Mouse (Mus musculus) hindbrain, embryonic 13.5 days (tissue): Measurements from ENCODE around the gene Rock2. TPM values are rescaled to one million over a fixed set of nuclear protein-coding genes. Genes with fewer than 3 reads are reported as not detected.

Experiments
- ATAC-seq: fragments of 200-750 bp; cut with Nextera tagmentation; 2 replicates; pipeline ENCODE4 v1.8.0; 2017; ENCODE audit warnings: moderate TSS enrichment; ENCODE audit not compliant: low FRiP score
- H3K27ac ChIP-seq: fragments of 300-500 bp; sonication (generic); 2 replicates; pipeline ENCODE4 v1.5.1; 2015; ENCODE audit warnings: inconsistent platforms, mild to moderate bottlenecking, moderate library complexity
- H3K27me3 ChIP-seq: fragments of 300-500 bp; sonication (generic); 2 replicates; pipeline ENCODE4 v1.6.1; 2015; ENCODE audit warnings: mild to moderate bottlenecking, inconsistent platforms
- H3K36me3 ChIP-seq: fragments of 300-500 bp; sonication (generic); 2 replicates; pipeline ENCODE4 v1.6.1; 2015; ENCODE audit warnings: mild to moderate bottlenecking, inconsistent platforms
- H3K4me1 ChIP-seq: fragments of 300-500 bp; sonication (generic); replicated peaks from 2 replicates; pipeline ENCODE4 v1.6.1; 2015; ENCODE audit warnings: inconsistent platforms
- H3K4me2 ChIP-seq: fragments of 300-500 bp; sonication (generic); 2 replicates; pipeline ENCODE4 v1.6.1; 2015; ENCODE audit warnings: inconsistent platforms, mild to moderate bottlenecking, moderate library complexity
- H3K4me3 ChIP-seq: fragments of 300-500 bp; sonication (generic); 2 replicates; pipeline ENCODE4 v1.5.1; 2015; ENCODE audit warnings: mild to moderate bottlenecking, inconsistent platforms
- H3K9ac ChIP-seq: fragments of 300-500 bp; sonication (generic); 2 replicates; pipeline ENCODE4 v1.6.1; 2015; ENCODE audit warnings: mild to moderate bottlenecking, inconsistent platforms
- H3K9me3 ChIP-seq: fragments of 300-500 bp; sonication (generic); 2 replicates; pipeline ENCODE4 v1.6.1; 2016; ENCODE audit warnings: inconsistent platforms
- WGBS: fragments of 180-500 bp; shearing (Covaris S2); methylation state at CpG from one replicate; pipeline ENCODE4 v1.1.7; 2015; 5-methylcytosine and 5-hydroxymethylcytosine counted together
- polyA plus RNA-seq: library from polyadenylated mRNA; unstranded; fragments of >200 nt; fragmentation: Nextera tagmentation; extraction: Ambion mirVana; gene quantifications from 2 replicates; pipeline ENCODE4 v1.2.1, GENCODE M21; 2015

Gene Rock2
- 15.1 and 15.5 TPM in 2 replicates for polyA plus RNA-seq

- ATAC-seq, result peak; percentile 94
- under 1% methylated on average over 96 of the region's 130 CpGs for WGBS
- peak within 1 kb of the TSS; percentile 96 for H3K27ac ChIP-seq
Measured at GRCm38 (mm10) chr12:16894396-16895220, at the start of gene Rock2. Rock2 (plus strand) TSS chr12:16894895.

GRCm38 (mm10) chr12:16847204-16847792, 47.4 kb upstream of the Rock2 start:
- Histone ChIP-seq H3K9me3 (no peaks in the 10 kb centered on the region), H3K36me3 (no peaks in the 10 kb centered on the region), H3K4me3 (no peak overlapping the region), H3K4me1 (no peaks in the 10 kb centered on the region), H3K9ac (no peak overlapping the region), H3K4me2 (no peak overlapping the region), H3K27ac (no peak overlapping the region), H3K27me3 (no peaks in the 10 kb centered on the region)
- ATAC-seq, result no peak
- WGBS, result 83% methylated on average over 4 of the region's 4 CpGs

More at GRCm38 (mm10) chr12:16894396-16895220, at the start of gene Rock2:
- Histone ChIP-seq H3K4me1 (peaks cover 28% of the 10 kb centered on the region), H3K4me2 (peak within 1 kb of the TSS; percentile 89), H3K36me3 (no peaks in the 10 kb centered on the region), H3K9ac (peak within 1 kb of the TSS; percentile 93), H3K4me3 (peak within 1 kb of the TSS; percentile 91), H3K27me3 (no peaks in the 10 kb centered on the region), H3K9me3 (no peaks in the 10 kb centered on the region)

GRCm38 (mm10) chr12:16848501-16848900, 46.2 kb upstream of the Rock2 start:
- WGBS, result 92% methylated on average over 2 of the region's 2 CpGs
- no peak overlapping the region for H3K4me3 ChIP-seq
- H3K4me1 ChIP-seq, result no peaks in the 10 kb centered on the region
- no peaks in the 10 kb centered on the region for H3K36me3 ChIP-seq
- no peak overlapping the region for H3K4me2 ChIP-seq
- ATAC-seq, result no peak
- no peaks in the 10 kb centered on the region for H3K9me3 ChIP-seq
- H3K27ac ChIP-seq, result no peak overlapping the region
- no peak overlapping the region for H3K9ac ChIP-seq
- no peaks in the 10 kb centered on the region for H3K27me3 ChIP-seq

- H3K36me3 ChIP-seq, result no peaks in the 10 kb centered on the region
- H3K4me1 ChIP-seq, result peaks cover 1% of the 10 kb centered on the region
- no peaks in the 10 kb centered on the region for H3K9me3 ChIP-seq
- H3K4me2 ChIP-seq, result no peak overlapping the region
- H3K27ac ChIP-seq, result no peak overlapping the region
- no peak overlapping the region for H3K4me3 ChIP-seq
- 71% methylated on average over 2 of the region's 2 CpGs for WGBS
- H3K9ac ChIP-seq, result no peak overlapping the region
- H3K27me3 ChIP-seq, result no peaks in the 10 kb centered on the region
- ATAC-seq, result no peak
Measured at GRCm38 (mm10) chr12:16849821-16850220, 44.9 kb upstream of the Rock2 start.

GRCm38 (mm10) chr12:16850431-16851375, 44.0 kb upstream of the Rock2 start:
- Histone ChIP-seq H3K27ac (no peak overlapping the region), H3K27me3 (no peaks in the 10 kb centered on the region), H3K36me3 (no peaks in the 10 kb centered on the region), H3K4me3 (no peak overlapping the region), H3K9me3 (no peaks in the 10 kb centered on the region), H3K4me1 (peaks cover 9% of the 10 kb centered on the region), H3K9ac (no peak overlapping the region), H3K4me2 (no peak overlapping the region)
- no peak for ATAC-seq
- WGBS, result 49% methylated on average over 16 of the region's 16 CpGs

GRCm38 (mm10) chr12:16853431-16854165, 41.1 kb upstream of the Rock2 start:
- WGBS, result 87% methylated on average over 11 of the region's 11 CpGs
- no peak overlapping the region for H3K9ac ChIP-seq
- no peak for ATAC-seq
- no peaks in the 10 kb centered on the region for H3K9me3 ChIP-seq
- no peaks in the 10 kb centered on the region for H3K27me3 ChIP-seq
- no peak overlapping the region for H3K4me3 ChIP-seq
- no peak overlapping the region for H3K4me2 ChIP-seq
- H3K4me1 ChIP-seq, result peaks cover 16% of the 10 kb centered on the region
- H3K27ac ChIP-seq, result no peak overlapping the region
- H3K36me3 ChIP-seq, result no peaks in the 10 kb centered on the region

GRCm38 (mm10) chr12:16855632-16856305, 38.9 kb upstream of the Rock2 start:
- no peaks in the 10 kb centered on the region for H3K27me3 ChIP-seq
- H3K4me1 ChIP-seq, result peaks cover 16% of the 10 kb centered on the region
- peak overlapping the region; percentile 94 for H3K27ac ChIP-seq
- H3K36me3 ChIP-seq, result no peaks in the 10 kb centered on the region
- H3K4me3 ChIP-seq, result no peak overlapping the region
- peak overlapping the region; percentile 41 for H3K4me2 ChIP-seq
- no peak overlapping the region for H3K9ac ChIP-seq
- H3K9me3 ChIP-seq, result no peaks in the 10 kb centered on the region
- ATAC-seq, result peak; percentile 97
- WGBS, result 8% methylated on average over 6 of the region's 6 CpGs

- no peaks in the 10 kb centered on the region for H3K9me3 ChIP-seq
- H3K9ac ChIP-seq, result no peak overlapping the region
- H3K4me3 ChIP-seq, result no peak overlapping the region
- peak; percentile 53 for ATAC-seq
- WGBS, result 41% methylated on average over 2 of the region's 2 CpGs
- H3K27ac ChIP-seq, result peak overlapping the region; percentile 94
- H3K4me2 ChIP-seq, result peak overlapping the region; percentile 41
- no peaks in the 10 kb centered on the region for H3K27me3 ChIP-seq
- H3K36me3 ChIP-seq, result no peaks in the 10 kb centered on the region
- peaks cover 16% of the 10 kb centered on the region for H3K4me1 ChIP-seq
Measured at GRCm38 (mm10) chr12:16856306-16856679, 38.4 kb upstream of the Rock2 start.

GRCm38 (mm10) chr12:16858081-16858480, 36.6 kb upstream of the Rock2 start:
- 86% methylated on average over 4 of the region's 4 CpGs for WGBS

GRCm38 (mm10) chr12:16859781-16860180, 34.9 kb upstream of the Rock2 start:
- Histone ChIP-seq H3K4me1 (peaks cover 15% of the 10 kb centered on the region), H3K4me2 (no peak overlapping the region), H3K9me3 (no peaks in the 10 kb centered on the region), H3K36me3 (no peaks in the 10 kb centered on the region), H3K9ac (no peak overlapping the region), H3K27me3 (no peaks in the 10 kb centered on the region), H3K27ac (no peak overlapping the region), H3K4me3 (no peak overlapping the region)
- ATAC-seq, result no peak
- WGBS, result 89% methylated on average over 2 of the region's 2 CpGs

More at GRCm38 (mm10) chr12:16858081-16858480, 36.6 kb upstream of the Rock2 start:
- peaks cover 16% of the 10 kb centered on the region for H3K4me1 ChIP-seq
- no peak overlapping the region for H3K4me2 ChIP-seq
- H3K4me3 ChIP-seq, result no peak overlapping the region
- H3K27me3 ChIP-seq, result no peaks in the 10 kb centered on the region
- no peaks in the 10 kb centered on the region for H3K36me3 ChIP-seq
- no peak for ATAC-seq
- H3K27ac ChIP-seq, result no peak overlapping the region
- no peaks in the 10 kb centered on the region for H3K9me3 ChIP-seq
- no peak overlapping the region for H3K9ac ChIP-seq

- Histone ChIP-seq H3K9me3 (no peaks in the 10 kb centered on the region), H3K27ac (no peak overlapping the region), H3K4me1 (peaks cover 9% of the 10 kb centered on the region), H3K27me3 (no peaks in the 10 kb centered on the region), H3K4me2 (no peak overlapping the region), H3K9ac (no peak overlapping the region), H3K4me3 (no peak overlapping the region), H3K36me3 (no peaks in the 10 kb centered on the region)
- ATAC-seq, result no peak
- WGBS, result 80% methylated on average over 1 of the region's 1 CpGs
Measured at GRCm38 (mm10) chr12:16860533-16860932, 34.2 kb upstream of the Rock2 start.
